Mouse (Mus musculus) stomach, postnatal 0 days (tissue): ENCODE measurements around the gene Insm2. TPM values are rescaled to one million over a fixed set of nuclear protein-coding genes. Genes with fewer than 3 reads are reported as not detected.

Experiments
- ATAC-seq: fragments of 200-750 bp; cut with Nextera tagmentation; 2 replicates; pipeline ENCODE4 v1.8.0; 2017; ENCODE audit not compliant: low FRiP score, low TSS enrichment
- DNase-seq: peaks from one replicate; pipeline ENCODE4 v3.0.0-alpha.2; 2016; ENCODE audit warnings: low spot score
- H3K27ac ChIP-seq: fragments of 300-500 bp; sonication (generic); replicated peaks from 2 replicates; pipeline ENCODE4 v1.5.1; 2014; ENCODE audit warnings: mild to moderate bottlenecking, control low read depth
- H3K27me3 ChIP-seq: fragments of 300-500 bp; sonication (generic); 2 replicates; pipeline ENCODE4 v1.6.1; 2014; ENCODE audit warnings: low read length; ENCODE audit not compliant: control insufficient read depth, insufficient read depth
- H3K36me3 ChIP-seq: fragments of 300-500 bp; sonication (generic); 2 replicates; pipeline ENCODE4 v1.6.1; 2014; ENCODE audit warnings: low read length, mixed read lengths; ENCODE audit not compliant: control insufficient read depth, insufficient read depth
- H3K4me1 ChIP-seq: fragments of 300-500 bp; sonication (generic); replicated peaks from 2 replicates; pipeline ENCODE4 v1.6.1; 2014; ENCODE audit warnings: antibody characterized with exemption; ENCODE audit not compliant: control insufficient read depth, insufficient read depth
- H3K4me2 ChIP-seq: fragments of 300-500 bp; sonication (generic); replicated peaks from 2 replicates; pipeline ENCODE4 v1.6.1; 2014; ENCODE audit warnings: low read depth, mild to moderate bottlenecking, control low read depth, moderate library complexity
- H3K4me3 ChIP-seq: fragments of 300-500 bp; sonication (generic); 2 replicates; pipeline ENCODE4 v1.5.1; 2014; ENCODE audit warnings: low read depth, low read length, control low read depth
- H3K9ac ChIP-seq: fragments of 300-500 bp; sonication (generic); 2 replicates; pipeline ENCODE4 v1.6.1; 2014; ENCODE audit warnings: mild to moderate bottlenecking, low read length, control low read depth, mixed read lengths
- H3K9me3 ChIP-seq: fragments of 300-500 bp; sonication (generic); 2 replicates; pipeline ENCODE4 v1.6.1; 2016; ENCODE audit warnings: low read length; ENCODE audit not compliant: control insufficient read depth
- CTCF ChIP-seq: IDR thresholded peaks from 2 replicates; pipeline ENCODE4 v1.5.1; 2016; ENCODE audit warnings: antibody characterized with exemption, low read depth, mild to moderate bottlenecking, moderate library complexity
- EP300 ChIP-seq: optimal IDR thresholded peaks from 2 replicates; pipeline ENCODE3; 2016; ENCODE audit warnings: antibody characterized with exemption
- whole genome bisulfite sequencing: fragments of 180-500 bp; shearing (Covaris S2); extraction: QIAGEN DNeasy Blood & Tissue Kit; methylation state at CpG from one replicate; pipeline ENCODE4 v1.1.7; 2014; 5-methylcytosine and 5-hydroxymethylcytosine counted together
- polyA plus RNA-seq: library from polyadenylated mRNA; unstranded; fragments of >200 nt; fragmentation: Nextera tagmentation; extraction: Ambion mirVana; gene quantifications from 2 replicates; pipeline ENCODE4 v1.2.1, GENCODE M21; 2015

Insm2 gene
- polyA plus RNA-seq, 1 experiment from 2014 or later: 0.04 TPM

GRCm38 (mm10) chr12:55610812-55611211 is 11.6 kb downstream of the Insm2 start:
- H3K9ac ChIP-seq: no peak overlapping the region
- no peak overlapping the region for H3K4me2 ChIP-seq
- no peaks in the 10 kb centered on the region for H3K4me1 ChIP-seq
- TF ChIP-seq EP300 (no peak), CTCF (no peak)
- H3K36me3 ChIP-seq: no peaks in the 10 kb centered on the region
- no peak for DNase-seq
- ATAC-seq: no peak
- H3K9me3 ChIP-seq: no peaks in the 10 kb centered on the region
- WGBS: 61% methylated on average over 2 of the region's 2 CpGs
- no peak overlapping the region for H3K4me3 ChIP-seq
- H3K27me3 ChIP-seq: no peaks in the 10 kb centered on the region
- no peak overlapping the region for H3K27ac ChIP-seq

GRCm38 (mm10) chr12:55620321-55620720 is 21.1 kb downstream of the Insm2 start:
- TF ChIP-seq CTCF (no peak), EP300 (no peak)
- no peak overlapping the region for H3K4me2 ChIP-seq
- H3K36me3 ChIP-seq: no peaks in the 10 kb centered on the region
- 88% methylated on average over 2 of the region's 2 CpGs for WGBS
- ATAC-seq (no peak), DNase-seq (no peak)
- no peaks in the 10 kb centered on the region for H3K27me3 ChIP-seq
- H3K9ac ChIP-seq: no peak overlapping the region
- H3K27ac ChIP-seq: no peak overlapping the region
- no peaks in the 10 kb centered on the region for H3K4me1 ChIP-seq
- H3K9me3 ChIP-seq: no peaks in the 10 kb centered on the region
- no peak overlapping the region for H3K4me3 ChIP-seq

- WGBS: 59% methylated on average over 3 of the region's 3 CpGs
- ATAC-seq (no peak), DNase-seq (peak; percentile 17)
Measured at GRCm38 (mm10) chr12:55622615-55623245, 23.5 kb downstream of the Insm2 start.

GRCm38 (mm10) chr12:55623254-55623653 is 24.0 kb downstream of the Insm2 start:
- H3K4me1 ChIP-seq: no peaks in the 10 kb centered on the region
- no peaks in the 10 kb centered on the region for H3K9me3 ChIP-seq
- H3K27ac ChIP-seq: no peak overlapping the region
- H3K9ac ChIP-seq: no peak overlapping the region
- WGBS: 81% methylated on average over 5 of the region's 5 CpGs
- no peak overlapping the region for H3K4me3 ChIP-seq
- H3K36me3 ChIP-seq: no peaks in the 10 kb centered on the region
- H3K4me2 ChIP-seq: no peak overlapping the region
- no peak for TF ChIP-seq CTCF
- TF ChIP-seq EP300: no peak
- DNase-seq: no peak
- ATAC-seq: no peak
- no peaks in the 10 kb centered on the region for H3K27me3 ChIP-seq

More at GRCm38 (mm10) chr12:55622615-55623245, 23.5 kb downstream of the Insm2 start:
- TF ChIP-seq CTCF (no peak), EP300 (no peak)
- Histone ChIP-seq H3K4me1 (no peaks in the 10 kb centered on the region), H3K4me2 (no peak overlapping the region), H3K27me3 (no peaks in the 10 kb centered on the region), H3K4me3 (no peak overlapping the region), H3K9ac (no peak overlapping the region), H3K27ac (no peak overlapping the region), H3K9me3 (no peaks in the 10 kb centered on the region), H3K36me3 (no peaks in the 10 kb centered on the region)

- 43% methylated on average over 4 of the region's 4 CpGs for WGBS
- H3K9me3 ChIP-seq: no peaks in the 10 kb centered on the region
- no peak for ATAC-seq
Measured at GRCm38 (mm10) chr12:55626711-55627110, 27.5 kb downstream of the Insm2 start.

GRCm38 (mm10) chr12:55648011-55648525 is 48.8 kb downstream of the Insm2 start:
- ATAC-seq: no peak

More at GRCm38 (mm10) chr12:55626711-55627110, 27.5 kb downstream of the Insm2 start:
- no peak overlapping the region for H3K27ac ChIP-seq
- no peak overlapping the region for H3K4me3 ChIP-seq
- H3K36me3 ChIP-seq: no peaks in the 10 kb centered on the region
- peak; percentile 54 for DNase-seq
- H3K9ac ChIP-seq: no peak overlapping the region
- no peak for TF ChIP-seq EP300
- TF ChIP-seq CTCF: peak; percentile 63
- H3K4me2 ChIP-seq: no peak overlapping the region
- no peaks in the 10 kb centered on the region for H3K27me3 ChIP-seq
- no peaks in the 10 kb centered on the region for H3K4me1 ChIP-seq

More at GRCm38 (mm10) chr12:55648011-55648525, 48.8 kb downstream of the Insm2 start:
- Histone ChIP-seq H3K4me3 (no peak overlapping the region), H3K36me3 (no peaks in the 10 kb centered on the region), H3K27me3 (no peaks in the 10 kb centered on the region), H3K9me3 (no peaks in the 10 kb centered on the region), H3K27ac (no peak overlapping the region), H3K4me1 (no peaks in the 10 kb centered on the region), H3K4me2 (no peak overlapping the region), H3K9ac (no peak overlapping the region)
- TF ChIP-seq EP300 (no peak), CTCF (no peak)
- no peak for DNase-seq
- 83% methylated on average over 7 of the region's 7 CpGs for WGBS

Other genes with a start within 250 kb of the Insm2 start
- 357 and 358 TPM in 2 replicates for gene Psma6, start 215.2 kb upstream of the Insm2 start, polyA plus RNA-seq
- gene Nfkbia, start 106.8 kb upstream of the Insm2 start, polyA plus RNA-seq: 110 and 119 TPM in 2 replicates
- not detected in 2 replicates for gene Aldoart2, start 34.2 kb upstream of the Insm2 start, polyA plus RNA-seq
- gene Ralgapa1, start 221.7 kb downstream of the Insm2 start, polyA plus RNA-seq: 7.9 and 8.8 TPM in 2 replicates
- gene Brms1l, start 236.9 kb downstream of the Insm2 start, polyA plus RNA-seq: 15.5 TPM in 2 replicates